Mouse (Mus musculus): ENCODE data around the gene Gbp6. TPM values are rescaled to one million over a fixed set of nuclear protein-coding genes. Genes with fewer than 3 reads are reported as not detected.

The Gbp6 gene
- polyA plus RNA-seq (2012; rRNA removed): 1.2 and 2.5 TPM in 2 replicates

GRCm38 (mm10) chr5:105293226-105294165 is at the start of gene Gbp6, which contains the start of gene Gm43302:
Gene Gbp6, minus strand, starts transcription at chr5:105293698.
Gene Gm43302, minus strand, starts transcription at chr5:105293695.

DNA sequence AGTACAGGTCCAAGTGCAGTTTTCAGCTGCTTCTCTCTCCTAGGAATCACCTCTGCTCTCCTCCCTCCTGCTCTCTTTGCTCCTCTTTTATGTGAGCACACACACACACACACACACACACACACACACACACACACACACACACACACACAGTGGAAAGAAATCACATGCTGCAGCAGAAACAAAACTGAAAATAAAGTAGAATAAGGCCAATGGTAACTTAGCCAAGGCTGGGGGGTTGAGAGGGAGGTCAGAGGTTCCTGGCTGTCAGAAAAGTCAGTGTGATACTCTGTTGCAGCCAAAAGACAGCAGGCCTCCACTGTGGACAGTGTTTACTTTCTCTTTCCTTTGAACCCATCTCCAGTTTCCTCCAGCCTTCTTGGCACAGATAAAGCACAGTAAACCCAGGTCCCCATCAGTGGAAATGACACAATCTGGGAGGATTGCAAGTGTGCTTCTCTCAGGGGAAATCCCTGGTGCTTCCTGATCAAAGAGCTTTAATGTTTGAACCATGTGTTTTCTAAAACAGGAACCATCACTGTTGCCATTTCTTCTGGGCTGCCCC is 53.9 kb downstream of the Gbp6 start, which contains the start of gene Gbp10:
Gene Gbp10 (minus strand): TSS at position 51 of the 565 bp plus-strand sequence.

Other genes with a start within 250 kb of the Gbp6 start
- gene Gbp9, start 154.2 kb downstream of the Gbp6 start, polyA plus RNA-seq (2012; rRNA removed): 1.6 and 2.2 TPM in 2 replicates
- 0.47 and 0.53 TPM in 2 replicates for gene Gbp8, start 154.2 kb downstream of the Gbp6 start, polyA plus RNA-seq (2012; rRNA removed)
- gene Gbp4, start 154.1 kb downstream of the Gbp6 start, polyA plus RNA-seq (2012; rRNA removed): 1.7 and 1.8 TPM in 2 replicates
- gene Gbp10, start 54.2 kb downstream of the Gbp6 start, polyA plus RNA-seq (2012; rRNA removed): 0.82 and 0.95 TPM in 2 replicates
- gene Gm43302, start within 50 bp of the Gbp6 start, polyA plus RNA-seq (2012; rRNA removed): 0.55 and 0.70 TPM in 2 replicates
- gene Lrrc8b, start 122.1 kb upstream of the Gbp6 start, polyA plus RNA-seq (2012; rRNA removed): 34.8 and 35.8 TPM in 2 replicates
- 8.7 and 9.6 TPM in 2 replicates for gene Lrrc8c, start 225.7 kb upstream of the Gbp6 start, polyA plus RNA-seq (2012; rRNA removed)

All from central nervous system, embryonic 18 days (tissue).